Mouse (Mus musculus): ENCODE results near the gene Rras. TPM values are rescaled to one million over a fixed set of nuclear protein-coding genes. Genes with fewer than 3 reads are reported as not detected.

Rras gene
- polyA plus RNA-seq, 1 experiment from 2014 or later, result 100 TPM

GRCm38 (mm10) chr7:45047491-45047890, 29.7 kb downstream of the Rras start:
- H3K4me3 ChIP-seq (ENCODE audit: low read depth, low read length), result no peak overlapping the region
- TF ChIP-seq CTCF (IDR thresholded peaks at IDR 0.05; ENCODE audit: low read depth), result no peak
- H3K4me2 ChIP-seq (replicated peaks; ENCODE audit: low read depth), result no peak overlapping the region
- H3K4me1 ChIP-seq (replicated peaks; ENCODE audit: control insufficient read depth, insufficient read depth, low read length), result 0 out of 2 replicates have a peak, but pooled peaks cover 4% of the 10 kb centered on the region
- H3K9ac ChIP-seq (ENCODE audit: low read depth, low read length), result no peak overlapping the region
- H3K36me3 ChIP-seq (ENCODE audit: control insufficient read depth, insufficient read depth), result peaks cover 71% of the 10 kb centered on the region
- no peaks in the 10 kb centered on the region for H3K27me3 ChIP-seq (replicated peaks; ENCODE audit: control insufficient read depth, insufficient read depth, low read length)
- no peak overlapping the region for H3K27ac ChIP-seq (ENCODE audit: low read depth, low read length)
- H3K9me3 ChIP-seq (ENCODE audit: control insufficient read depth), result no peaks in the 10 kb centered on the region
- WGBS, result 97% methylated on average over 14 of the region's 14 CpGs
- no peak for ATAC-seq

- peaks cover 64% of the 10 kb centered on the region for H3K36me3 ChIP-seq (ENCODE audit: control insufficient read depth, insufficient read depth)
- peak; percentile 19; the same call in 1 of the 2 replicates for TF ChIP-seq CTCF (IDR thresholded peaks at IDR 0.05; ENCODE audit: low read depth)
- no peak for ATAC-seq
- H3K27me3 ChIP-seq (replicated peaks; ENCODE audit: control insufficient read depth, insufficient read depth, low read length), result no peaks in the 10 kb centered on the region
- no peak overlapping the region for H3K27ac ChIP-seq (ENCODE audit: low read depth, low read length)
- no peak overlapping the region for H3K9ac ChIP-seq (ENCODE audit: low read depth, low read length)
- no peaks in the 10 kb centered on the region for H3K9me3 ChIP-seq (ENCODE audit: control insufficient read depth)
- no peak overlapping the region for H3K4me3 ChIP-seq (ENCODE audit: low read depth, low read length)
- no peak overlapping the region for H3K4me2 ChIP-seq (replicated peaks; ENCODE audit: low read depth)
- H3K4me1 ChIP-seq (replicated peaks; ENCODE audit: control insufficient read depth, insufficient read depth, low read length), result 0 out of 2 replicates have a peak, but pooled peaks cover 4% of the 10 kb centered on the region
- WGBS, result 91% methylated on average over 38 of the region's 38 CpGs
These were observed 30.5 kb downstream of the Rras start for GRCm38 (mm10) chr7:45048001-45048890.

GRCm38 (mm10) chr7:45048923-45049657, 31.3 kb downstream of the Rras start:
- Histone ChIP-seq H3K9me3 (ENCODE audit: control insufficient read depth) (no peaks in the 10 kb centered on the region), H3K9ac (ENCODE audit: low read depth, low read length) (no peak overlapping the region), H3K4me3 (ENCODE audit: low read depth, low read length) (no peak overlapping the region), H3K27ac (ENCODE audit: low read depth, low read length) (no peak overlapping the region), H3K4me1 (replicated peaks; ENCODE audit: control insufficient read depth, insufficient read depth, low read length) (peaks cover 4% of the 10 kb centered on the region; the same call in 1 of the 2 replicates), H3K27me3 (replicated peaks; ENCODE audit: control insufficient read depth, insufficient read depth, low read length) (no peaks in the 10 kb centered on the region), H3K4me2 (replicated peaks; ENCODE audit: low read depth) (no peak overlapping the region), H3K36me3 (ENCODE audit: control insufficient read depth, insufficient read depth) (peaks cover 56% of the 10 kb centered on the region)
- no peak for TF ChIP-seq CTCF (IDR thresholded peaks at IDR 0.05; ENCODE audit: low read depth)
- WGBS, result 93% methylated on average over 23 of the region's 23 CpGs
- ATAC-seq, result no peak

GRCm38 (mm10) chr7:45050945-45051600, 33.3 kb downstream of the Rras start:
- Histone ChIP-seq H3K4me3 (ENCODE audit: low read depth, low read length) (peak overlapping the region; percentile 90), H3K9ac (ENCODE audit: low read depth, low read length) (no peak overlapping the region), H3K4me1 (replicated peaks; ENCODE audit: control insufficient read depth, insufficient read depth, low read length) (peaks cover 4% of the 10 kb centered on the region; the same call in 1 of the 2 replicates), H3K36me3 (ENCODE audit: control insufficient read depth, insufficient read depth) (peaks cover 43% of the 10 kb centered on the region), H3K27ac (ENCODE audit: low read depth, low read length) (no peak overlapping the region), H3K27me3 (replicated peaks; ENCODE audit: control insufficient read depth, insufficient read depth, low read length) (no peaks in the 10 kb centered on the region), H3K4me2 (replicated peaks; ENCODE audit: low read depth) (peak overlapping the region; percentile 94), H3K9me3 (ENCODE audit: control insufficient read depth) (no peaks in the 10 kb centered on the region)
- no peak for ATAC-seq
- no peak for TF ChIP-seq CTCF (IDR thresholded peaks at IDR 0.05; ENCODE audit: low read depth)
- 9% methylated on average over 15 of the region's 16 CpGs for WGBS

GRCm38 (mm10) chr7:45051601-45051974, 33.8 kb downstream of the Rras start:
- peak overlapping the region; percentile 90 for H3K4me3 ChIP-seq (ENCODE audit: low read depth, low read length)
- TF ChIP-seq CTCF (IDR thresholded peaks at IDR 0.05; ENCODE audit: low read depth), result no peak
- no peaks in the 10 kb centered on the region for H3K27me3 ChIP-seq (replicated peaks; ENCODE audit: control insufficient read depth, insufficient read depth, low read length)
- peaks cover 38% of the 10 kb centered on the region for H3K36me3 ChIP-seq (ENCODE audit: control insufficient read depth, insufficient read depth)
- peak overlapping the region; percentile 94 for H3K4me2 ChIP-seq (replicated peaks; ENCODE audit: low read depth)
- WGBS, result 5% methylated on average over 13 of the region's 13 CpGs
- no peaks in the 10 kb centered on the region for H3K9me3 ChIP-seq (ENCODE audit: control insufficient read depth)
- 0 out of 2 replicates have a peak overlapping the region, but pooled peaks have one; percentile 75 for H3K9ac ChIP-seq (ENCODE audit: low read depth, low read length)
- no peak for ATAC-seq
- H3K27ac ChIP-seq (ENCODE audit: low read depth, low read length), result no peak overlapping the region
- peaks cover 4% of the 10 kb centered on the region; the same call in 1 of the 2 replicates for H3K4me1 ChIP-seq (replicated peaks; ENCODE audit: control insufficient read depth, insufficient read depth, low read length)

Data from intestine, postnatal 0 days (tissue).